Mouse (Mus musculus) limb, embryonic 14.5 days (tissue): Measurements from ENCODE around the gene Lyg1. TPM values are rescaled to one million over a fixed set of nuclear protein-coding genes. Genes with fewer than 3 reads are reported as not detected.
A peak's percentile ranks its signal among the peaks of the same experiment; 100 is the strongest.

Experiments used
- ATAC-seq: fragments of 200-750 bp; cut with Nextera tagmentation; 2 replicates; pipeline ENCODE4 v1.8.0; 2017; ENCODE audit warnings: low read depth, moderate number of reproducible peaks, moderate TSS enrichment; ENCODE audit not compliant: low FRiP score
- DNase-seq: peaks from one replicate; pipeline ENCODE4 v3.0.0-alpha.2; 2015; ENCODE audit warnings: low spot score
- H3K27ac ChIP-seq: fragments of 300-500 bp; sonication (generic); replicated peaks from 2 replicates; pipeline ENCODE4 v1.5.1; 2014; ENCODE audit warnings: low read depth, mild to moderate bottlenecking, low read length, moderate library complexity, mixed read lengths
- H3K27me3 ChIP-seq: fragments of 300-500 bp; sonication (generic); 2 replicates; pipeline ENCODE4 v1.6.1; 2014; ENCODE audit warnings: low read length, mixed read lengths; ENCODE audit not compliant: control insufficient read depth, insufficient read depth
- H3K36me3 ChIP-seq: fragments of 300-500 bp; sonication (generic); 2 replicates; pipeline ENCODE4 v1.6.1; 2014; ENCODE audit warnings: mild to moderate bottlenecking, low read length, moderate library complexity, mixed read lengths; ENCODE audit not compliant: control insufficient read depth, insufficient read depth
- H3K4me1 ChIP-seq: fragments of 300-500 bp; sonication (generic); 2 replicates; pipeline ENCODE4 v1.6.1; 2014; ENCODE audit warnings: antibody characterized with exemption, low read length, mixed read lengths; ENCODE audit not compliant: control insufficient read depth, insufficient read depth
- H3K4me2 ChIP-seq: fragments of 300-500 bp; sonication (generic); replicated peaks from 2 replicates; pipeline ENCODE4 v1.6.1; 2014; ENCODE audit warnings: low read depth, mild to moderate bottlenecking, low read length, moderate library complexity; ENCODE audit not compliant: severe bottlenecking
- H3K4me3 ChIP-seq: fragments of 300-500 bp; sonication (generic); replicated peaks from 2 replicates; pipeline ENCODE4 v1.5.1; 2014; ENCODE audit warnings: low read length
- H3K9ac ChIP-seq: fragments of 300-500 bp; sonication (generic); 2 replicates; pipeline ENCODE4 v1.6.1; 2014; ENCODE audit warnings: mild to moderate bottlenecking, low read depth, low read length, moderate library complexity; ENCODE audit not compliant: severe bottlenecking
- H3K9me3 ChIP-seq: fragments of 300-500 bp; sonication (generic); 2 replicates; pipeline ENCODE4 v1.6.1; 2016; ENCODE audit warnings: low read length; ENCODE audit not compliant: control insufficient read depth
- POLR2A ChIP-seq: fragments of 200-500 bp; IDR thresholded peaks from 2 replicates; pipeline ENCODE4 v1.8.0; 2012; ENCODE audit warnings: inconsistent platforms, mild to moderate bottlenecking, moderate library complexity, borderline replicate concordance; ENCODE audit not compliant: insufficient read depth, insufficient read length; ENCODE audit errors: extremely low read depth
- WGBS: fragments of 180-500 bp; shearing (Covaris S2); extraction: QIAGEN DNeasy Blood & Tissue Kit; methylation state at CpG from one replicate; pipeline ENCODE4 v1.1.7; 2014; 5-methylcytosine and 5-hydroxymethylcytosine counted together
- polyA plus RNA-seq, 2 experiments: library from polyadenylated mRNA; depleted of rRNA in 1 of 2; stranded (reverse) in 1 of 2; unstranded in 1 of 2; fragments of >200 nt; fragmentation: Nextera tagmentation in 1 of 2; extraction: Ambion mirVana in 1 of 2; gene quantifications; 2 replicates each; pipeline versions ENCODE4 v1.2.1 to v1.2.3; 2012 to 2014

The Lyg1 gene
- polyA plus RNA-seq, 2 experiments = not detected

- Histone ChIP-seq H3K27ac (peak overlapping the region; percentile 92), H3K27me3 (no peaks in the 10 kb centered on the region), H3K4me1 (peaks cover 10% of the 10 kb centered on the region), H3K9ac (peak overlapping the region; percentile 88), H3K36me3 (peaks cover 20% of the 10 kb centered on the region), H3K4me3 (peak overlapping the region; percentile 95), H3K4me2 (peak overlapping the region; percentile 89), H3K9me3 (no peaks in the 10 kb centered on the region)
- WGBS = 6% methylated on average over 19 of the region's 47 CpGs
- DNase-seq = no peak
- ATAC-seq = no peak; the same call in 1 of the 2 replicates
- no peak for TF ChIP-seq POLR2A
These were observed 41.0 kb upstream of the Lyg1 start for GRCm38 (mm10) chr1:37998371-37999199.

GRCm38 (mm10) chr1:37997867-37998266 is 40.3 kb upstream of the Lyg1 start, which contains the start of the genes Txndc9 and Eif5b:
TSS of gene Txndc9 (minus strand) at chr1:37997893.
TSS of gene Eif5b (plus strand) at chr1:37998010.
- H3K27ac ChIP-seq = peak within 1 kb of the TSS; percentile 92
- H3K36me3 ChIP-seq = peaks cover 27% of the 10 kb centered on the region
- peak within 1 kb of the TSS; percentile 95 for H3K4me3 ChIP-seq
- H3K4me2 ChIP-seq = peak within 1 kb of the TSS; percentile 89
- 0% methylated on average over 47 of the region's 50 CpGs for WGBS
- H3K27me3 ChIP-seq = no peaks in the 10 kb centered on the region
- peaks cover 10% of the 10 kb centered on the region for H3K4me1 ChIP-seq
- no peaks in the 10 kb centered on the region for H3K9me3 ChIP-seq
- no peak for TF ChIP-seq POLR2A
- DNase-seq (peak; percentile 96), ATAC-seq (peak; percentile 93)
- peak within 1 kb of the TSS; percentile 88 for H3K9ac ChIP-seq

GRCm38 (mm10) chr1:37996877-37997484 is 39.4 kb upstream of the Lyg1 start:
- H3K9ac ChIP-seq = peak overlapping the region; percentile 88
- H3K27me3 ChIP-seq = no peaks in the 10 kb centered on the region
- DNase-seq (peak; percentile 99), ATAC-seq (peak; percentile 95)
- H3K4me2 ChIP-seq = peak overlapping the region; percentile 89
- no peaks in the 10 kb centered on the region for H3K9me3 ChIP-seq
- peak overlapping the region; percentile 92 for H3K27ac ChIP-seq
- peak overlapping the region; percentile 95 for H3K4me3 ChIP-seq
- TF ChIP-seq POLR2A = no peak
- H3K4me1 ChIP-seq = peaks cover 10% of the 10 kb centered on the region
- WGBS = 2% methylated on average over 42 of the region's 42 CpGs
- H3K36me3 ChIP-seq = peaks cover 36% of the 10 kb centered on the region

GRCm38 (mm10) chr1:37996226-37996625 is 38.7 kb upstream of the Lyg1 start:
- Histone ChIP-seq H3K4me1 (peaks cover 10% of the 10 kb centered on the region), H3K27ac (peak overlapping the region; percentile 14; the same call in 1 of the 2 replicates)
- WGBS = 44% methylated on average over 3 of the region's 3 CpGs

GRCm38 (mm10) chr1:37987856-37988255 is 30.3 kb upstream of the Lyg1 start:
- ATAC-seq = no peak
- H3K36me3 ChIP-seq = peaks cover 71% of the 10 kb centered on the region
- WGBS = 92% methylated on average over 5 of the region's 5 CpGs
- H3K27me3 ChIP-seq = no peaks in the 10 kb centered on the region
- no peak overlapping the region for H3K4me2 ChIP-seq
- no peak overlapping the region for H3K4me3 ChIP-seq
- no peak overlapping the region for H3K27ac ChIP-seq
- DNase-seq = no peak
- TF ChIP-seq POLR2A = no peak
- no peaks in the 10 kb centered on the region for H3K9me3 ChIP-seq
- no peak overlapping the region for H3K9ac ChIP-seq
- H3K4me1 ChIP-seq = no peaks in the 10 kb centered on the region

More at GRCm38 (mm10) chr1:37996226-37996625, 38.7 kb upstream of the Lyg1 start:
- no peak for TF ChIP-seq POLR2A
- no peaks in the 10 kb centered on the region for H3K27me3 ChIP-seq
- peak overlapping the region; percentile 89 for H3K4me2 ChIP-seq
- DNase-seq = no peak
- peaks cover 43% of the 10 kb centered on the region for H3K36me3 ChIP-seq
- H3K9ac ChIP-seq = peak overlapping the region; percentile 88
- no peak for ATAC-seq
- H3K4me3 ChIP-seq = peak overlapping the region; percentile 95
- H3K9me3 ChIP-seq = no peaks in the 10 kb centered on the region
